Mouse (Mus musculus) olfactory bulb, adult 2 months (tissue): ENCODE results near the gene Rfwd3.

ENCODE experiments used
- CTCF ChIP-seq: fragments of 200-500 bp; IDR thresholded peaks from 2 replicates; pipeline ENCODE4 v1.5.1; 2012; ENCODE audit warnings: low read depth, mild to moderate bottlenecking, low read length, moderate library complexity; ENCODE audit not compliant: insufficient read depth
- POLR2A ChIP-seq: fragments of 200-500 bp; IDR thresholded peaks from 2 replicates; pipeline ENCODE4 v1.6.1; 2012; ENCODE audit warnings: mild to moderate bottlenecking, low read depth, low read length, moderate library complexity; ENCODE audit not compliant: insufficient read depth

GRCm38 (mm10) chr8:111259408-111259741 lies 40.6 kb downstream of the Rfwd3 start:
- TF ChIP-seq CTCF (no peak), POLR2A (no peak)
